Mouse (Mus musculus) kidney, embryonic 15.5 days (tissue): ENCODE results near the gene Mxra7. TPM values are rescaled to one million over a fixed set of nuclear protein-coding genes. Genes with fewer than 3 reads are reported as not detected.
A peak's percentile ranks its signal among the peaks of the same experiment; 100 is the strongest.

Experiments
- ATAC-seq: fragments of 200-750 bp; cut with Nextera tagmentation; replicated peaks from 2 replicates; pipeline ENCODE4 v1.8.0; 2017; ENCODE audit warnings: moderate TSS enrichment; ENCODE audit not compliant: low FRiP score
- H3K27ac ChIP-seq: fragments of 300-500 bp; sonication (generic); 2 replicates; pipeline ENCODE4 v1.5.1; 2015; ENCODE audit warnings: mild to moderate bottlenecking, inconsistent platforms
- H3K27me3 ChIP-seq: fragments of 300-500 bp; sonication (generic); 2 replicates; pipeline ENCODE4 v1.6.1; 2015; ENCODE audit warnings: inconsistent platforms
- H3K36me3 ChIP-seq: fragments of 300-500 bp; sonication (generic); 2 replicates; pipeline ENCODE4 v1.6.1; 2015; ENCODE audit warnings: inconsistent platforms
- H3K4me1 ChIP-seq: fragments of 300-500 bp; sonication (generic); 2 replicates; pipeline ENCODE4 v1.6.1; 2015; ENCODE audit warnings: inconsistent platforms
- H3K4me2 ChIP-seq: fragments of 300-500 bp; sonication (generic); 2 replicates; pipeline ENCODE4 v1.6.1; 2015; ENCODE audit warnings: moderate library complexity, mild to moderate bottlenecking, inconsistent platforms
- H3K4me3 ChIP-seq: fragments of 300-500 bp; sonication (generic); replicated peaks from 2 replicates; pipeline ENCODE4 v1.5.1; 2015; ENCODE audit warnings: mild to moderate bottlenecking, inconsistent platforms
- H3K9ac ChIP-seq: fragments of 300-500 bp; sonication (generic); 2 replicates; pipeline ENCODE4 v1.6.1; 2015; ENCODE audit warnings: mild to moderate bottlenecking, inconsistent platforms
- H3K9me3 ChIP-seq: fragments of 300-500 bp; sonication (generic); replicated peaks from 2 replicates; pipeline ENCODE4 v1.6.1; 2016; ENCODE audit warnings: inconsistent platforms
- WGBS: fragments of 180-500 bp; shearing (Covaris S2); methylation state at CpG from one replicate; pipeline ENCODE4 v1.1.7; 2015; ENCODE audit warnings: mixed read lengths; 5-methylcytosine and 5-hydroxymethylcytosine counted together
- polyA plus RNA-seq: library from polyadenylated mRNA; unstranded; fragments of >200 nt; fragmentation: Nextera tagmentation; extraction: Ambion mirVana; gene quantifications from 2 replicates; pipeline ENCODE4 v1.2.1, GENCODE M21; 2015

Gene Mxra7
- 16.7 and 20.8 TPM in 2 replicates for polyA plus RNA-seq

GRCm38 (mm10) chr11:116827534-116828165, at the start of gene Mxra7:
TSS of gene Mxra7 (minus strand) at chr11:116828046.
- under 1% methylated on average over 71 of the region's 71 CpGs for WGBS
- peak within 1 kb of the TSS; percentile 76 for H3K27ac ChIP-seq
- peak within 1 kb of the TSS; percentile 80 for H3K9ac ChIP-seq

GRCm38 (mm10) chr11:116873987-116874386, 46.1 kb upstream of the Mxra7 start:
- WGBS = 91% methylated on average over 20 of the region's 20 CpGs
- Histone ChIP-seq H3K4me3 (no peak overlapping the region), H3K36me3 (peaks cover 52% of the 10 kb centered on the region), H3K27me3 (no peaks in the 10 kb centered on the region), H3K9ac (no peak overlapping the region), H3K9me3 (no peaks in the 10 kb centered on the region), H3K4me1 (no peaks in the 10 kb centered on the region), H3K27ac (no peak overlapping the region), H3K4me2 (no peak overlapping the region)
- no peak for ATAC-seq

More at GRCm38 (mm10) chr11:116827534-116828165, at the start of gene Mxra7:
- H3K36me3 ChIP-seq = peaks cover 12% of the 10 kb centered on the region
- ATAC-seq = peak; percentile 70
- H3K9me3 ChIP-seq = no peaks in the 10 kb centered on the region
- H3K4me1 ChIP-seq = peaks cover 46% of the 10 kb centered on the region
- H3K27me3 ChIP-seq = no peaks in the 10 kb centered on the region
- peak within 1 kb of the TSS; percentile 75 for H3K4me3 ChIP-seq
- peak within 1 kb of the TSS; percentile 93 for H3K4me2 ChIP-seq

DNA sequence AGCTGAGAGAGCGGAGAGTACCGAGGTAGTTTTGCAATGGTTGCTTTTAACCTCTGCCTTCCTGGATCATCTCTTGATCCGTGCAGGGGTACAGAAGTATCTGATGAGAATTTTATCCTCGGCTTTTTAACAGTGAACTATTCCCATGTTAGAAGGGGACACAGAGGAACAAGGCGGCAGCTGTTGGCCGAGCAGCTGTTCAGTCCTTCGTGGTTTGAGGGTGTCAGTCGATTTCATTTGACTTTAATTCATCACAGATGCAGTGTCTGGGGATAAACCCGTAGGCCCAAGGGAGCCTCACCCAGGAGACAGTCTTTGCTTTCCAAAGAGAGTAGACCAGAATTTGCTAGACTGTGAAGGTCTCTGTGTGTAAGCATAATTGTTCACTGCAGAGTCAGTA, 43.7 kb upstream of the Mxra7 start:
- no peak for ATAC-seq
- H3K4me1 ChIP-seq = no peaks in the 10 kb centered on the region
- H3K27ac ChIP-seq = no peak overlapping the region
- H3K4me3 ChIP-seq = no peak overlapping the region
- H3K27me3 ChIP-seq = no peaks in the 10 kb centered on the region
- no peak overlapping the region for H3K4me2 ChIP-seq
- H3K9ac ChIP-seq = no peak overlapping the region
- peaks cover 73% of the 10 kb centered on the region for H3K36me3 ChIP-seq
- H3K9me3 ChIP-seq = no peaks in the 10 kb centered on the region
- WGBS = 91% methylated on average over 9 of the region's 9 CpGs

DNA sequence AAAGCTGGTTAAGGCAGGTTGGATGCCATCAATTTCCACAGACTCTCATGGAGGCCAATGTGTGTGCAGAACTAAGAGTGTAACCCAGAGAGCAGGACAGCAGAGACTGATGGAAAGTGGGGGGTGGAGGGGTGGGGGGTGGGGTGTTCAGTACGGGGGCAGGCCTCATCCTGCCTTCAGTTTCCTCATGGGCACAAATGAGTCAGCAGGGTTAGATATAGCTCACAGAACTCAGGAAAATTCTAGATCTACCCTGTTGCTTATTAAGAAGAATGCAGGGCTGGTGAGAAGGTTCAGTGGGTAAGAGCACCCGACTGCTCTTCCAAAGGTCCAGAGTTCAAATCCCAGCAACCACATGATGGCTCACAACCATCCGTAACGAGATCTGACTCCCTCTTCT, 41.8 kb upstream of the Mxra7 start:
- 87% methylated on average over 4 of the region's 4 CpGs for WGBS
- Histone ChIP-seq H3K4me3 (no peak overlapping the region), H3K27me3 (no peaks in the 10 kb centered on the region), H3K4me1 (no peaks in the 10 kb centered on the region), H3K4me2 (no peak overlapping the region), H3K9ac (no peak overlapping the region), H3K36me3 (peaks cover 82% of the 10 kb centered on the region), H3K27ac (no peak overlapping the region), H3K9me3 (no peaks in the 10 kb centered on the region)
- no peak for ATAC-seq

- no peaks in the 10 kb centered on the region for H3K9me3 ChIP-seq
- H3K9ac ChIP-seq = no peak overlapping the region
- no peak overlapping the region for H3K4me3 ChIP-seq
- H3K36me3 ChIP-seq = peaks cover 80% of the 10 kb centered on the region
- H3K4me1 ChIP-seq = no peaks in the 10 kb centered on the region
- no peaks in the 10 kb centered on the region for H3K27me3 ChIP-seq
- ATAC-seq = no peak
- 79% methylated on average over 8 of the region's 8 CpGs for WGBS
- no peak overlapping the region for H3K27ac ChIP-seq
- H3K4me2 ChIP-seq = no peak overlapping the region
These were observed 41.4 kb upstream of the Mxra7 start for GRCm38 (mm10) chr11:116869223-116869622.

DNA sequence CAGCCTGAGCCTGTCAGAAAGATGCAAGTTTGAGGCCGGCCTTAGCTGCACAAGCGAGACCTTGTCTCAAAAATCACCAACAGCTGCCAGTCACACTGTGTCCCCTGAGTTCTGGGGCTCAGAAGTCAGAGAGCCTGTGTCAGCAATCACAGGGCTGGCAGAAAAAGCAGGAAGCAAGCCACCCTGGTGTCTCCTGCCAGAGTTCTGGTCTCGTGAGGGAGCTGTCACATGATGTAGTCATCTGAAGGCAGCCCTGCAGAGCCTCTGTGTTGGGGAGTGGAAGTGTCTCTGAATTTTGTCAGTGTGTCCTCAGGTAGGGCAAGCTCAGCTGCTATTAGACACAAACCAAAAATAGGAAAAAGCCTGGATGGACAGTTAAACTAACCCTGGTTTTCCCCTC, 40.3 kb upstream of the Mxra7 start:
- Histone ChIP-seq H3K27ac (no peak overlapping the region), H3K9ac (no peak overlapping the region), H3K4me2 (no peak overlapping the region), H3K4me3 (no peak overlapping the region), H3K36me3 (peaks cover 80% of the 10 kb centered on the region), H3K4me1 (no peaks in the 10 kb centered on the region), H3K9me3 (no peaks in the 10 kb centered on the region), H3K27me3 (no peaks in the 10 kb centered on the region)
- no peak for ATAC-seq
- 79% methylated on average over 3 of the region's 3 CpGs for WGBS

- no peaks in the 10 kb centered on the region for H3K4me1 ChIP-seq
- peak; percentile 40; the same call in 1 of the 2 replicates for ATAC-seq
- H3K9me3 ChIP-seq = no peaks in the 10 kb centered on the region
- H3K4me2 ChIP-seq = no peak overlapping the region
- H3K4me3 ChIP-seq = no peak overlapping the region
- no peaks in the 10 kb centered on the region for H3K27me3 ChIP-seq
- peaks cover 82% of the 10 kb centered on the region for H3K36me3 ChIP-seq
- no peak overlapping the region for H3K9ac ChIP-seq
- no peak overlapping the region for H3K27ac ChIP-seq
- WGBS = 69% methylated on average over 12 of the region's 12 CpGs
These were observed 38.2 kb upstream of the Mxra7 start for GRCm38 (mm10) chr11:116865945-116866585.

DNA sequence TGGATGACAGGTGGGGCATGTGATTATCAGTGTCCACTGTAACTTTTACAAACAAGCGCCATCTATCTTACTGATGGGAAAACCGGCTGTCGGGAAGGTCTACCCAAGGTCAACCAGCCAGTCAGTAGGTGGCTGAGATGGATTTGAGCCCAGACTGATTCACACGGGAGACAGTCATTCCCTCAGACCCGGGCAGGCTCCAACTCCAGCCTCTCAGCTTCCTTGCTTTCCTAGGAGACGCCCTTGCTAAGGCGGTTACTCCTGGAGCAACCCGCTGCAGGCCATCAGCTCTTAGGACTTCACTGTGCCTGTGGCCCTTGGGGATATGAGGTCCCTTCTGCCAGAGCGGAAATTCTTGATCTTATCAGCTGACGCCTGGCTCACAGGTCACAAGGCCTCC, 36.6 kb upstream of the Mxra7 start:
- Histone ChIP-seq H3K27ac (no peak overlapping the region), H3K27me3 (no peaks in the 10 kb centered on the region), H3K4me2 (no peak overlapping the region), H3K9me3 (no peaks in the 10 kb centered on the region), H3K4me3 (no peak overlapping the region), H3K36me3 (peaks cover 91% of the 10 kb centered on the region), H3K4me1 (no peaks in the 10 kb centered on the region), H3K9ac (no peak overlapping the region)
- no peak for ATAC-seq
- WGBS = 74% methylated on average over 10 of the region's 10 CpGs

- Histone ChIP-seq H3K4me2 (no peak overlapping the region), H3K27me3 (no peaks in the 10 kb centered on the region), H3K36me3 (peaks cover 60% of the 10 kb centered on the region), H3K4me3 (no peak overlapping the region), H3K9me3 (no peaks in the 10 kb centered on the region), H3K27ac (no peak overlapping the region), H3K9ac (no peak overlapping the region), H3K4me1 (peaks cover 13% of the 10 kb centered on the region)
- ATAC-seq = no peak
- WGBS = 72% methylated on average over 12 of the region's 12 CpGs
These were observed 29.5 kb upstream of the Mxra7 start for GRCm38 (mm10) chr11:116857183-116857850.

DNA sequence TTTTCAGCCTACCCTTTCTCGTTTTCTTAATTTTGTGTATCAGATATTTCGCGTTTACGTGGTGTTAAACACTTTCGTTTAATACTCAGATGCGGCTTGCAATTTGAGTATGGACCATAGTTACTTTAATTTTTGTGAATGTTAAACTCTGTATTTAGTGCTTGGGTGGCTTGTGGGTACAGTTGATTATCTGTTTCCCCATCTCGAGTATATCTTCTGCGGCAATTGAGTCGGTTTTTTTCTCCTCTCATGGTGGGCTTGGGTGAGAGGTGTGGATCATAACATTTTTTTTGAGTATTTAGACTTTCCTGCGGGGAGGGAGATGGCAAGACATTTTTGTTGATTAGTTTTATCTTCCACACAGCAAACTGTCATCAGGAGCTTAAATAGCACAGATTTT, 26.4 kb upstream of the Mxra7 start:
- H3K4me3 ChIP-seq = peak overlapping the region; percentile 81
- H3K27ac ChIP-seq = peak overlapping the region; percentile 100; the same call in 1 of the 2 replicates
- ATAC-seq = no peak
- no peaks in the 10 kb centered on the region for H3K27me3 ChIP-seq
- no peaks in the 10 kb centered on the region for H3K9me3 ChIP-seq
- peaks cover 55% of the 10 kb centered on the region for H3K36me3 ChIP-seq
- peaks cover 22% of the 10 kb centered on the region for H3K4me1 ChIP-seq
- peak overlapping the region; percentile 70 for H3K4me2 ChIP-seq
- 30% methylated on average over 10 of the region's 10 CpGs for WGBS
- H3K9ac ChIP-seq = peak overlapping the region; percentile 68

GRCm38 (mm10) chr11:116853512-116853928, 25.7 kb upstream of the Mxra7 start:
- WGBS = under 1% methylated on average over 36 of the region's 36 CpGs
- no peaks in the 10 kb centered on the region for H3K27me3 ChIP-seq

DNA sequence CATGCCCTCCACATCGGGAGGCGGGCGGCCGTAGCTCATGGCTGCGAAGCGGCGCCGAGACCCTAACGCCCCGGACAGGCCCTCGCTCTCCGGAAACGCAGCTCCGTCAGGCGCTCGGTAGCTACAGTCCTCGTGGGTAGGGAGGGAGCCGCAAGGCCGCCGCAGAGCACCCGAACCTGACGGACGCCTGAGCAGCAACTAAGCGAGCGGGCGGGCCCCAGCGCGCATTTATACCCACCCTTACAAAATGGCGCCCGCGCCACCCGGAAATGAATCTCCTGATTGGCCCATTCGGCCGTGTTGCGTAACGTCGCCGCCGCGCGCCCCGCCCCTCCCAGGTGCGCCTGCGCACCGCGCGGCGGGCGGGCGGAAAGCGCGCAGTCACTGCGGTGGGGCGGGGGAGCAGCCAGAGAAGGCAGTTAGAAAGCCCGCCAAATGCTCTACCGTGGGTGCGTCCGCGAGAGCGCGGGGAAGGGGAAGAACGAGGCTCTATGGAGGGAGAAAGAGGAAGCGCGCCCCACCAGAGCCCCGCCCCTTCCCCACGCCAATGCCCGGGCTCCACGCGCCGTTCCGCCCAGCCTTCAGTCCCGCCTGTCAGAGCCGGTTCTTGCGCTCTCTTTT, 25.2 kb upstream of the Mxra7 start, which contains the start of gene Srsf2:
Srsf2 (minus strand) TSS at position 204 of the 621 bp plus-strand sequence.
- peak within 1 kb of the TSS; percentile 81 for H3K4me2 ChIP-seq
- H3K27ac ChIP-seq = peak within 1 kb of the TSS; percentile 100
- no peaks in the 10 kb centered on the region for H3K9me3 ChIP-seq
- peak; percentile 88 for ATAC-seq
- WGBS = under 1% methylated on average over 70 of the region's 74 CpGs
- H3K9ac ChIP-seq = peak within 1 kb of the TSS; percentile 99
- peaks cover 33% of the 10 kb centered on the region for H3K4me1 ChIP-seq
- H3K36me3 ChIP-seq = peaks cover 55% of the 10 kb centered on the region
- no peaks in the 10 kb centered on the region for H3K27me3 ChIP-seq
- peak within 1 kb of the TSS; percentile 81 for H3K4me3 ChIP-seq

More at GRCm38 (mm10) chr11:116853512-116853928, 25.7 kb upstream of the Mxra7 start:
- ATAC-seq = peak; percentile 91
- Histone ChIP-seq H3K27ac (peak overlapping the region; percentile 100), H3K4me2 (peak overlapping the region; percentile 70), H3K4me3 (peak overlapping the region; percentile 81), H3K4me1 (peaks cover 29% of the 10 kb centered on the region), H3K36me3 (peaks cover 55% of the 10 kb centered on the region), H3K9me3 (no peaks in the 10 kb centered on the region), H3K9ac (peak overlapping the region; percentile 68)
